Mouse (Mus musculus): ENCODE measurements around the gene Apopt1.

Gene Apopt1

GRCm38 (mm10) chr12:111743981-111744423, 30.9 kb downstream of the Apopt1 start:
- no peak for DNase-seq (ENCODE audit: low read depth, low spot score)

- no peak for DNase-seq (ENCODE audit: low read depth, low spot score)
Measured at GRCm38 (mm10) chr12:111745274-111745673, 32.2 kb downstream of the Apopt1 start.

GRCm38 (mm10) chr12:111746091-111746490, 33.0 kb downstream of the Apopt1 start:
- no peak for DNase-seq (ENCODE audit: low read depth, low spot score)

GRCm38 (mm10) chr12:111747421-111747820, 34.4 kb downstream of the Apopt1 start:
- no peak for DNase-seq (ENCODE audit: low read depth, low spot score)

GRCm38 (mm10) chr12:111750739-111751138, 37.7 kb downstream of the Apopt1 start:
- DNase-seq (ENCODE audit: low read depth, low spot score): no peak

- no peak for DNase-seq (ENCODE audit: low read depth, low spot score)
Measured at GRCm38 (mm10) chr12:111752491-111752890, 39.4 kb downstream of the Apopt1 start.

- DNase-seq (ENCODE audit: low read depth, low spot score): no peak
Measured at GRCm38 (mm10) chr12:111753347-111753746, 40.3 kb downstream of the Apopt1 start.

GRCm38 (mm10) chr12:111754710-111755109, 41.6 kb downstream of the Apopt1 start:
- no peak for DNase-seq (ENCODE audit: low read depth, low spot score)

GRCm38 (mm10) chr12:111755231-111755630, 42.2 kb downstream of the Apopt1 start:
- no peak for DNase-seq (ENCODE audit: low read depth, low spot score)

- no peak for DNase-seq (ENCODE audit: low read depth, low spot score)
Measured at GRCm38 (mm10) chr12:111756082-111756697, 43.1 kb downstream of the Apopt1 start.

GRCm38 (mm10) chr12:111756698-111757082, 43.6 kb downstream of the Apopt1 start:
- DNase-seq (ENCODE audit: low read depth, low spot score): no peak

- DNase-seq (ENCODE audit: low read depth, low spot score): no peak
Measured at GRCm38 (mm10) chr12:111757561-111758325, 44.7 kb downstream of the Apopt1 start.

GRCm38 (mm10) chr12:111758381-111759175, 45.5 kb downstream of the Apopt1 start, which contains the start of gene Klc1:
Klc1 (plus strand) TSS chr12:111758849.
- DNase-seq (ENCODE audit: low read depth, low spot score): no peak

- no peak for DNase-seq (ENCODE audit: low read depth, low spot score)
Measured at GRCm38 (mm10) chr12:111759176-111760061, 46.4 kb downstream of the Apopt1 start.

- no peak for DNase-seq (ENCODE audit: low read depth, low spot score)
Measured at GRCm38 (mm10) chr12:111760306-111760908, 47.3 kb downstream of the Apopt1 start.

GRCm38 (mm10) chr12:111762620-111763280, 49.7 kb downstream of the Apopt1 start:
- no peak for DNase-seq (ENCODE audit: low read depth, low spot score)

GRCm38 (mm10) chr12:111766313-111767236, 53.5 kb downstream of the Apopt1 start:
- DNase-seq (ENCODE audit: low read depth, low spot score): peak; percentile 61

- no peak for DNase-seq (ENCODE audit: low read depth, low spot score)
Measured at GRCm38 (mm10) chr12:111768322-111768928, 55.4 kb downstream of the Apopt1 start.

GRCm38 (mm10) chr12:111769306-111769705, 56.2 kb downstream of the Apopt1 start:
- peak; percentile 90 for DNase-seq (ENCODE audit: low read depth, low spot score)

All from ES-CJ7 (cell line).